Mouse (Mus musculus): ENCODE measurements around the gene Adamtsl3.
A peak's percentile ranks its signal among the peaks of the same experiment; 100 is the strongest.
"Not testable (repeated sequence)": the region's sequence is repeated elsewhere in the genome, so short reads cannot be mapped to it uniquely, and the experiment has no call there.

Gene Adamtsl3

DNA sequence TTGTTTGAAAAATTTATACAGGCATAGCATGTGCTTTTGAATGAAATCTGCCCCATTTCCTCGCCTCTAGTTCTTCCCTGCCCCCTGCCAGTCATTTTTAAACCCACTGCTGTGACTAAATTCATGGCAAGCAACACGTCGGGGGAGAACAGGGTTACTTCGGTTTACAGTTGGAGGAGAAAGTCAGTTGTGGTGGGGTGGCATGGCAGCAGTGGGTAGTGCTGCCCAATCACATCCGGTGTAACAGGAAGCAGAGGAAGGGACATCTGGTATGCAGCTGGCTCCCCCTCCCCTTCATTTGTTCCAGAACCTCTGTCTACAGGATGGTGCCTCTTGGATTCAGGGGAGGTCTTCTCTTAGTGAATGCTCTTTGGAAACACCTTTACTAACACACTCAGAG, 25.6 kb downstream of the Adamtsl3 start:
- DNase-seq (ENCODE audit: low read depth, low spot score): no peak

GRCm38 (mm10) chr7:82364567-82364966, 29.1 kb downstream of the Adamtsl3 start:
- DNase-seq (ENCODE audit: low read depth, low spot score): no peak

DNA sequence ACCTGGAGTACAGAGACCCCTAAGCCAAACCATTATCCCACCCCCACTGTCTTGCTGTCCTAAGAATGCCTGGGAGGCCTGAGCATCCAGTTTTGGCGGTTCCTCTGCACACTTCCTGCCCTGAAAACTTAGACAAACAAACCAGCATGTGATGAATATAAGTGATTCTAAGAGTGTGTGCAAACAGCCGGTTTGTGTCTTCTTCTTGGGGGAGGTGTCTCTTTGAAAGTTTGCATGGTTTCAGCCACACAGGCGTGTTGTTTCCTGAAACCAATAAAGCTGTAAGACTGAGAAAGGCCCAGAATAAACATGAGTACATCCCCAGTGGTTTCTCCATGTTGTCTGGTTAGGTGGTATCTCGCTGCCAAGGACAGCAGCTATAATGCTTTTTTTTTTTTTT, 30.6 kb downstream of the Adamtsl3 start:
- DNase-seq (ENCODE audit: low read depth, low spot score): no peak

DNA sequence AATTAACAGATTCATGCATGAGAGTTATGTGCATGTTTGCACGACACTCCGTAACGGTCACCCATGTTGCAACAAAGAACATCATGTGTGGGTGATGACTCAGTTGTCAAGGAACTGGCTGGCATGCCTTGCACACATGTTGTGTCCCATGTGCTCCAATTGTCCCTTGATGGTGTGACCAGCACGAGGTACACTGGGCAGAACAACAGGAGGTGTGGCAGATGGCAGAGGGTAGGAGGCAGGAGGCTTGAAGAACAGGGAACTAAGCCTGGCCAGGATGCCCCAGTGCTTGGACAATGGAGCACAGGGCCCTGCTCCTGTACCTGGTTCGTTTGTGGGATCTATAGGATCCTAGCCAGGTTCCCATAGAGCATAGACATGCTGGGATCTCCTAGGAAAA, 31.0 kb downstream of the Adamtsl3 start:
- DNase-seq (ENCODE audit: low read depth, low spot score): no peak

DNA sequence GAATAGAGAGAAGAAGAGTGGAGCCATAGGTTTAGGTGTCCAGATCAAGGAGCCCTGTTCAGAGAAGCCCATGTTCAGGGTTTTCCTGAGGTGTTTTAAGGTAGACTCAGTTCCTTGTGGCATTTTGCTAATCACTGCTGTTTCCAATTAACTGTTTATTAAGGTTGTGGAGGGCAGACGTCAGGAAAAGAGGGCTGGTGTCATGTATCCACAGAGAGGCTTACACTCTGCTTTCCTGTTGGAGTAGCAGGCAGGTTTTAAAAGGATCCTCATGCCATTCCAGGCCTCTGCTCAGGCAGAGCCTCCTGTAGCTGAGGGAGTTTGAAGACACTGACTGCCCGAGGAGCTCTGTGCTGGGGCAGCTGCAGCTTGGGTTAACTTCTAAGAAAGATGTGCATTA, 32.6 kb downstream of the Adamtsl3 start:
- DNase-seq (ENCODE audit: low read depth, low spot score): no peak

GRCm38 (mm10) chr7:82370132-82370531, 34.6 kb downstream of the Adamtsl3 start:
- no peak for DNase-seq (ENCODE audit: low read depth, low spot score)

GRCm38 (mm10) chr7:82371411-82371810, 35.9 kb downstream of the Adamtsl3 start:
- peak; percentile 86 for DNase-seq (ENCODE audit: low read depth, low spot score)

DNA sequence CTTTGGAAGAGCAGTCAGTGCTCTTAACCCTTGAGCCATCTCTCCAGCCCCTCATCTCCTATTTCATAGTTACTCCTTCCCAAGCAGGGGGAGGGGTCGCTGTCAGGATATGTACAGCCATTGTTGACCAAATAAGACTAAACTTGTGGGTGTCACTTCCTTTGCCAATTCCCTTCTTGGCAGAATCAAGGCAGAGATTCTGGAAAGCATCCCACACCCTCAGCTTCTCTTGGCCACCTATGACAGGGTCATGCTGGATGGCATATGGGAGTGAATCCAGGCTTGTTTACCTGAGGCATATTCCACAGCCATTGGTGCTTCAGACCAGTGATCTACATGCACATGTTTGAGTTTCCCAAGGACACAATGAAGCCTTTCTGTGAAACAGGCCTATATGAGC, 42.8 kb downstream of the Adamtsl3 start:
- no peak for DNase-seq (ENCODE audit: low read depth, low spot score)

- peak; percentile 7 for DNase-seq (ENCODE audit: low read depth, low spot score)
Measured at GRCm38 (mm10) chr7:82379765-82380164, 44.3 kb downstream of the Adamtsl3 start.

- DNase-seq (ENCODE audit: low read depth, low spot score): no peak
Measured at GRCm38 (mm10) chr7:82382843-82383535, 47.5 kb downstream of the Adamtsl3 start.

GRCm38 (mm10) chr7:82383536-82383848, 48.0 kb downstream of the Adamtsl3 start:
- DNase-seq (ENCODE audit: low read depth, low spot score): no peak

DNA sequence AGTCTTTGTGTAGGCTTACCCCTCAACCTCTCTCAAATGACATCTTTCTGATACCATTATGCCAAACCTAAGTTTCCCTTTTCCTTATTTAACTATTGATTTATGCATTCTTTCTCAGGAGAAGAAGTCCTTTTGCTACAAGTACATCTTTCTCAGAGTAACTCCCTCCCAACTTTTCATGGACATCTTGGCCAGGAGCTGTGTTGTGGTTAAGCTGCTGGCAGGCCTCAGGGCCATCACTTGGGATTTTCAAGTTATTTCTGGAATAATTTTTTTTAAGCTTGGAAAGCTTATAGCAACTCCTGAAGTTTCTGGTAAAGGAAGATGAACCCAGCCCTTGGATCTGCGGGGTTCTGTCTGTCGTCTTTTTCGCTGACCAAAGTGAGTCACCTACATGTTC, 51.6 kb downstream of the Adamtsl3 start:
- peak; percentile 13 for DNase-seq (ENCODE audit: low read depth, low spot score)

DNA sequence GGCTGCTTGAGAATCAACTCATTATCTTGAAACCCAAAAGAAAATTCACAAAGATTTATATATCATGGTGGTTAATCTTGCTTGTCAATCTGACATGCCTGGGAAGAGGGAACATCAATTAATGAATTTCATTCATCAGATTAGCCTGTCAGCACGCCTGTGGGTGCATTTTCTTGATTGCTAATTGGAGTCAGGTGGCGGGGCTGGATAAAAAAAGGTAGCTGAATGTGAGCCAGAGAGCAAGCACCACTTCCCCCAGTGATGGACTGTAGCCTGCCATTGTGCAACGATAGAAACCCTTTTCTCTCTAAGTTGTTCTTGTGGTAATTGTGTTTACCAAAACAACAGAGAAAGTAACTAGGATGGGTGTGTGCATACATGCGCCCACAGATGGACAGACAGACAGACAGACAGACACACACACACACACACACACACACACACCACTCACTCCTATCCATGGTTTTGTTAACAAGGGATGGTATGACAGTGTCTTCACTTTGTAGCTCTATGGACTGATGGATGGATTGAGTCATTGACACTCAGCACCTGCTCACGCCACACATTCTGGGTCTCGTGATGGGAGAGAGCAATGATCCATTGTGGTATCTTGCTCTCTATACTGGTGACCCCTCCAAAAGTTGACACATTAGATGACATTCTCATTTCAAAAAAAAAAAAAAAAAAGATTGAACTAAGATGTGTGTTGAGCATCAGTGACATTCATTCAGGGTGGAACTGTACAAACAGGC, 59.1 kb downstream of the Adamtsl3 start:
- no peak for DNase-seq (ENCODE audit: low read depth, low spot score)

GRCm38 (mm10) chr7:82395239-82395638, 59.7 kb downstream of the Adamtsl3 start:
- no peak for DNase-seq (ENCODE audit: low read depth, low spot score)

GRCm38 (mm10) chr7:82395751-82396512, 60.4 kb downstream of the Adamtsl3 start:
- no peak for DNase-seq (ENCODE audit: low read depth, low spot score)

DNA sequence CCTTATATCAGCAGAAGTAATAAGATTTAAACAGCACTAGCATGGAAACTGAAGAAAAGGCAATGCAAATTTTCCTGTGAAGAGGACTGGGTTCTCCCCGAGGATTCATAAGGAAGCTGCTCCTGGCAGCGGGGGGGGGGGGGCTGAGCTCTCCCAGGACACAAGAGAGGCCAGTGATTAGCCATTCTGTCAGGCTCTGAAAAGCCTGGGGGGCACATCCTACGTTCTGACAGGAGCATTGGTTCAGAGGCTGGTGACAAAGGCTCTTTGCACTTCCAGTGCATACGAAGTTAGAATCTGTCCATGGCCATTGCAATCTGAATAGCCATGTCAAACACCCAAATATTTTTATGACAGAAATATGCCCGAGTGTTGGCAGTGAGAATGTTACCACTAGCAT, 61.4 kb downstream of the Adamtsl3 start:
- DNase-seq (ENCODE audit: low read depth, low spot score): no peak

DNA sequence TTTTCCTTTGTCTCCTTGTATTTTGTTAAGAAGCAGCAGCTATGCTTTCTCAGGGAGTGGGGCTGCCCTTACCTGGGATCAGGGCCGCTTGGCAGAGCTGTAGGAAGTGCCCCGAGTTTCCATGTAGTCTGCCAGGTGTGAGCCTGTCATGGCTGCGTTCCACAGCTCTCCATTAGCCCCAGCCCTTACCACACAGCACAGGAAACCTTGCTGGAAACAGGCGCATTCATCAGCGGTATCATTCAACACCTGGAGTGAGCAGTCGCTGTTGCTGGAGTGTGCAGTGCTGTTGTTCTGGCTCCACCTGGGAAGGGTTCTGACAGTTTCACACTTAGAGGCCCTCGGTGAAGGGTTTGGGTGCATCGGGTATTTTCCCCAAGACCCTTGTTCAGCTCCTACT, 62.1 kb downstream of the Adamtsl3 start:
- DNase-seq (ENCODE audit: low read depth, low spot score): no peak

- DNase-seq (ENCODE audit: low read depth, low spot score): no peak
Measured at GRCm38 (mm10) chr7:82405466-82406045, 70.1 kb downstream of the Adamtsl3 start.

DNA sequence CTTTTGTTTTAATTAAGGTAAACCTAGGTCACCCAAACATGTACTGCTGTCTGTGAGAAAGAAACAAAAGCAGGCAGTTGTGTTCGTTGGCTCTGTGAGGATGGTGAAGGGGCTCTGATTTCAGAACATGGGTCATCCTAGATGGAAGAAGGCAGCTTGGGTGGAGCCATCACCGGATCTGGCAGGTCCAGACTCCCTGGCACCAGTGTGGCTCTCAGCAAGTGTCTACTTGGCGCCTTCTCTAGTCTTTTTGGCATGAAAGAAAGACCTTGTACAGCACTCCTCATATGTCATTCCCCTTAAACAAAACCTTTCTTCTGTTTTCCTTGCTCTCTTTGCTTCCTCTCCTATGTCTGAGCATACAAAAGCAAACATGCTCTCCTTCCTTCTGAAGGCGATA, 75.5 kb downstream of the Adamtsl3 start:
- DNase-seq (ENCODE audit: low read depth, low spot score): no peak

GRCm38 (mm10) chr7:82416653-82417052, 81.2 kb downstream of the Adamtsl3 start:
- no peak for DNase-seq (ENCODE audit: low read depth, low spot score)

DNA sequence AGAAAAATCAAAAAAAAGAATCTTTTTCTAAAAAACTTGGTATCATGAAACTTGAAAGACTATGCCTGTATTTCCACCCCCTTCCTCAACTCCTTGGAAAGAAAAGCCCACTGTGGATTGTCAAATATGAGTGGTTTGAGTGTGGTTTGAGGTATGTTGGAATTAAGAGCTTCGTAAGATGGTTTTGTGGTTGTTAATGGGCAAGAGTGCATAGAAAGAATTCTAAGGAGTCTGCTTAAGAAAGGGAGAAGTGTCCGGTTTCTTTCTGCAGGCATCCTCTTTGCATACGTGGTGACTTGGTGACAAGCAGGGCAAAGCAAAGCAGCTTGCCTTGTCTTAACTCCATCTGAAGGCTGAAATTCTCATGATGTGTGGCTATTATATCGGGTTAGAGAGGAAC, 81.6 kb downstream of the Adamtsl3 start:
- no peak for DNase-seq (ENCODE audit: low read depth, low spot score)

DNA sequence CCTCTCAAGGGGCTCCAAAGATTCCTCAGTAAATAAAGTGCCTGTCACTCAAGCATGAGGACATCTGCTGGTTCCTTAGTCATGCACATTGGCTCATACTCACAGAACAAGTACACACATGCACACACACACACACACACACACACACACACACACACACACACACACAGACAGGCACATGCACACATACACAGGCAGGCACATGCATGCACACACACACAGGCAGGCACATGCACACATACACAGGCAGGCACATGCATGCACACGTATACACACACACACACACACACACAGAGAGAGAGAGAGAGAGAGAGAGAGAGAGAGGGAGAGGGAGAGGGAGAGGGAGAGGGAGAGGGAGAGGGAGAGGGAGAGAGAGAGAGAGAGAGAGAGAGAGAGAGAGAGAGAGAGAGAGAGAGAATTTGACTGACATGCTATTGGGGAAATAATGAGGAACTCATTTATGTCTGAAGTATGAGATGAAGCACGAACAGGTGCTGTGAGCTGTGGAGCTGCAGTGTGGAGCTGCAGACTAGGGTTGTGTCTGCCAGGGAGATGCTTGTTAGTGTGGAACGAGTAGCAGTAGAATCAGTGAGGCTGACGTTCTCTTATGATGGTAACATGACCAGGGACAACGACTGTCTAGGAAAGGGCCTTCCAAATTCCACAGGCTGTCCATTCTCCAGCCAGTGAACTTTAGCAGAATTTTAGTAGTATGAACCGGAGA, 85.0 kb downstream of the Adamtsl3 start:
- not testable (repeated sequence) for DNase-seq (ENCODE audit: low read depth, low spot score)

Data from skeletal muscle tissue, adult 2 months (tissue).